9 mouse cellular contexts compared by ENCODE assay signal in genomic region chr9:98973561-98973960, GRCm38 (mm10). TPM values are rescaled to one million over a fixed set of nuclear protein-coding genes. Genes with fewer than 3 reads are reported as not detected.
DNase-seq lines count a peak whose midpoint lies in the region; ATAC-seq and TF ChIP-seq lines count a peak whose summit lies in the region.
"Had no signal": no experiment of that assay in that cellular context is flagged by ENCODE, and none has a peak within 500 bp of the region (broad histone marks: within the 10 kb centered on the region; RNA-seq: fewer than 3 reads in every experiment).

No protein-coding gene starts in this region.

- no peak overlapping the region for H3K27ac ChIP-seq in kidney, embryonic 14.5 days (ENCODE audit: low read depth, low read length)
- H3K27ac ChIP-seq in embryonic fibroblast, embryonic 13.5 days (ENCODE audit: insufficient read depth, low read length), result no peak overlapping the region
- peak overlapping the region; percentile 74 for H3K27ac ChIP-seq in limb, embryonic 10.5 days

- H3K36me3 ChIP-seq in kidney, embryonic 14.5 days (ENCODE audit: control insufficient read depth, insufficient read depth, low read length), result no peaks in the 10 kb centered on the region
- H3K36me3 ChIP-seq in limb, embryonic 10.5 days, result no peaks in the 10 kb centered on the region
- H3K36me3 ChIP-seq: G1E had no signal

- H3K9ac ChIP-seq in kidney, embryonic 14.5 days (ENCODE audit: low read depth, low read length), result no peak overlapping the region

- no peak for TF ChIP-seq POLR2A in embryonic fibroblast, embryonic 13.5 days (IDR thresholded peaks at IDR 0.05; ENCODE audit: low read depth, low read length)

- ATAC-seq in kidney, embryonic 14.5 days (ENCODE audit: low FRiP score, low TSS enrichment), result no peak

- H3K27me3 ChIP-seq in kidney, embryonic 14.5 days (ENCODE audit: control insufficient read depth, insufficient read depth, low read length), result peaks cover 78% of the 10 kb centered on the region
- peaks cover 91% of the 10 kb centered on the region for H3K27me3 ChIP-seq in limb, embryonic 10.5 days (ENCODE audit: low read depth, poor library complexity, severe bottlenecking)

- peaks cover 4% of the 10 kb centered on the region; the same call in 1 of the 2 replicates for H3K4me1 ChIP-seq in kidney, embryonic 14.5 days (ENCODE audit: control insufficient read depth, insufficient read depth, low read length)
- 0 out of 2 replicates have a peak, but pooled peaks cover 2% of the 10 kb centered on the region for H3K4me1 ChIP-seq in embryonic fibroblast, embryonic 13.5 days (ENCODE audit: control insufficient read depth, insufficient read depth, low read length)
- H3K4me1 ChIP-seq in limb, embryonic 10.5 days, result peaks cover 17% of the 10 kb centered on the region

- WGBS in kidney, embryonic 14.5 days, result 2% methylated on average over 7 of the region's 7 CpGs
- 4% methylated on average over 7 of the region's 7 CpGs for WGBS in limb, embryonic 10.5 days

- peak overlapping the region; percentile 55 for H3K4me2 ChIP-seq in kidney, embryonic 14.5 days (replicated peaks; ENCODE audit: low read depth, low read length)

- TF ChIP-seq CTCF in embryonic fibroblast, embryonic 13.5 days (IDR thresholded peaks at IDR 0.05; ENCODE audit: borderline replicate concordance, insufficient read depth, low read length), result no peak

- no peak for DNase-seq in kidney, adult 11 months
- peak; percentile 52 for DNase-seq in limb, embryonic 10.5 days (ENCODE audit: low spot score)
- DNase-seq in neural tube, embryonic 10.5 days (ENCODE audit: extremely low spot score, low spot score), result peak; percentile 38
- DNase-seq in cerebellum, adult 9-11 months, result no peak
- no peak for DNase-seq in left cerebral cortex, adult 11 months (ENCODE audit: low spot score)
- no peak for DNase-seq in cerebellum, adult 11 months

- H3K4me3 ChIP-seq in kidney, embryonic 14.5 days (ENCODE audit: low read length), result peak overlapping the region; percentile 36
- peak overlapping the region; percentile 38; the same call in 1 of the 2 replicates for H3K4me3 ChIP-seq in embryonic fibroblast, embryonic 13.5 days (ENCODE audit: insufficient read depth, low read length)
- peak overlapping the region; percentile 55 for H3K4me3 ChIP-seq in limb, embryonic 10.5 days

- no peaks in the 10 kb centered on the region for H3K9me3 ChIP-seq in kidney, embryonic 14.5 days (ENCODE audit: control insufficient read depth, low read length)
- no peaks in the 10 kb centered on the region; the same call in 1 of the 2 replicates for H3K9me3 ChIP-seq in limb, embryonic 10.5 days (replicated peaks)

RNA-seq across cellular contexts. Expression of gene Faim, which starts 12.6 kb away (rescaled TPM):
- polyA plus RNA-seq in kidney, embryonic 14.5 days (2014; fragmentation: Nextera tagmentation; extraction: Ambion mirVana), result 52.0 and 55.7 TPM in 2 replicates
- 26.5 and 33.9 TPM in 2 replicates for polyA plus RNA-seq in embryonic fibroblast, embryonic 13.5 days (2011; ENCODE audit: insufficient read length, low read depth, missing spikeins)
- polyA plus RNA-seq in limb, embryonic 10.5 days (2016; fragmentation: Nextera tagmentation; extraction: Ambion mirVana), result 54.4 and 57.3 TPM in 2 replicates

RNA-seq across cellular contexts. Expression of gene Foxl2, which starts 18.5 kb away (rescaled TPM):
- polyA plus RNA-seq in kidney, embryonic 14.5 days (2014; fragmentation: Nextera tagmentation; extraction: Ambion mirVana), result not detected in 2 replicates
- 0.20 and 0.32 TPM in 2 replicates for polyA plus RNA-seq in embryonic fibroblast, embryonic 13.5 days (2011; ENCODE audit: insufficient read length, low read depth, missing spikeins)
- not detected in 2 replicates for polyA plus RNA-seq in limb, embryonic 10.5 days (2016; fragmentation: Nextera tagmentation; extraction: Ambion mirVana)
- polyA plus RNA-seq: G1E had no signal

Comparison
In these comparisons a context has a peak if more than half of its experiments do, and no peak if none do; other contexts are left out.
1. DNase-seq: peak in limb, embryonic 10.5 days (single experiment) and neural tube, embryonic 10.5 days (single experiment); none in kidney, adult 11 months (single experiment), cerebellum, adult 9-11 months (single experiment), left cerebral cortex, adult 11 months (single experiment) and cerebellum, adult 11 months (single experiment).
2. Peak in every context shown above with its lines, with median percentiles within 50 percentile points of each other: H3K4me3 ChIP-seq.